Mouse (Mus musculus): ENCODE measurements around the gene Os9. TPM values are rescaled to one million over a fixed set of nuclear protein-coding genes. Genes with fewer than 3 reads are reported as not detected.

Gene Os9
- total RNA-seq, 1 experiment from 2014 or later, result 262 TPM

GRCm38 (mm10) chr10:127123436-127123805, 2.5 kb upstream of the Os9 start:
- peak; percentile 27; the same call in 1 of the 2 replicates for ATAC-seq (replicated peaks; ENCODE audit: insufficient number of reproducible peaks, low FRiP score, low TSS enrichment, poor library complexity, severe bottlenecking)

- ATAC-seq (replicated peaks; ENCODE audit: insufficient number of reproducible peaks, low FRiP score, low TSS enrichment, poor library complexity, severe bottlenecking), result no peak
These were observed 2.0 kb upstream of the Os9 start for GRCm38 (mm10) chr10:127122784-127123435.

DNA sequence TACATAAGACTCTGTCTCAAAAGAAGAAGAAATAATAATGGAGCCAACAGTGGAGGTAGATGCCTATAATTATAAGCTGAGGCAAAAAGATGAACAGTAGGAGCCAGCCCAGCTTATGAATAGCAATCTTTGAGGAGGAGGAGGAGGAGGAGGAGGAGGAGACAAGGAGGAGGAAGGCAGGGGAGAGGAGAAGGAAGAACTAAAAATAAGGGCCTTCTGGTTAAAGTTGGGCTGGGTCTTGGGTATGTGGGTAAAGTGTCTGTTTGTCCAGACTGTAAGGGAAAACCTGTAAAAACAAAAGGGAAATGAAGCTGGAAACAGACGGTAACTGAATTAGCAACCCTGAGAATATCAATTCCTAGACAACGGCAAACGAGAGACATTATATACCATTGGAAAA, 1.1 kb upstream of the Os9 start:
- no peak for ATAC-seq (replicated peaks; ENCODE audit: insufficient number of reproducible peaks, low FRiP score, low TSS enrichment, poor library complexity, severe bottlenecking)

DNA sequence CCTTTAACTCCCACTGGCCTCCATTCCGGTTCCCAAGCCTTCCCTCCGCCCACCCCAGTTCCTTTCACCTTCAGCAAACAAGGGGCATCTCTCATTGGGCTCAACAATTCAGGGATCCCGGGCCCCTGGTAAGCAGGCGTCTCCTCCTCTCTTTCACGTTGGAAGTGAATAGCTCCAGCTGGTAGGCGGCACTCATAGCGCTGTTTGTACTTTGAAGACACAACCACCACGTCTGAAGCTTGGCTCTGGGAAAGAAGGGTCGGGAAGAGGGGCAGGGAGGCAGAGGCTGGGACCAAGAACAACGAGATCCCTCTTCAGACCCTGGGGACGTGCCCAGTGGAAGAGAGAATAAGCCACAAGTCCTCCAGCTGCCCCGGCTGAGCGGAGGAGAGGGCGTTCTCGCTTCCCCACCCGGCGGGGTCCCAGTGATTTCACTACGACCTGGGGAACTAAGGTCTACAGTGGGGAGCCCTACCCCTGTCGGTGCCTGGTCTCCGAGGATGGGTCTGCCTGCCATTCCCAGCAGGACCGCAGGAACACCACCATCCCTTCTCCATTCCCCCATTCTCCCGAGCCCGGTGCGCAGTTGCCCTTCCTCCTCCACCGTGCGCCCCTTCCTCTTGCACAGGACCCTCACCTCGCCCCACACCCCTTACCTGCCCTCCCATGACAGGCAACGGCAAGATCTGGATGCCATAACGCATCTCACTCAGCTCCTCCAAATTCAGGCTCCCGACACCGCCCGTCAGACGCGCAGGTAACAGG, 448 bp downstream of the Os9 start:
- no peak for ATAC-seq (replicated peaks; ENCODE audit: insufficient number of reproducible peaks, low FRiP score, low TSS enrichment, poor library complexity, severe bottlenecking)

DNA sequence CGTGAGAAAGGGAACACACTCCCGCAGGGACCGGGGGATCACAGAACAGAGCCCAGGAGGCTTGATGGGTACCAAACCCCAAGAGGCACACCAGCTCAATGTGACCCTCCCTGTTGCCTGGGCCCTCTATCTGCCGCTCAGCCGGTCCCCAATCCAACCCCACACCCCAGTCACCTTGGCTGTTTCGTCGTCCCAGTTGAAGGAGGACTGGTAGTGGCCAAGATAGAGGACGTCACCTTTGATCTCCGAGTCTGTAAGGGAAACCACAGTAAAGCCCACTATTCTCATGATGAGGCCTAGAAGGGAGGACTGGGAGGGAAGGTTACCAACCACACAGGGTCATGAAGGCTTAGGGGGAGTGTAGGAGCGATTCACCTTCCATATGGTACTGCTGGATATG, 1.7 kb downstream of the Os9 start:
- no peak for ATAC-seq (replicated peaks; ENCODE audit: insufficient number of reproducible peaks, low FRiP score, low TSS enrichment, poor library complexity, severe bottlenecking)

GRCm38 (mm10) chr10:127118470-127118869, 2.5 kb downstream of the Os9 start:
- no peak for ATAC-seq (replicated peaks; ENCODE audit: insufficient number of reproducible peaks, low FRiP score, low TSS enrichment, poor library complexity, severe bottlenecking)

- no peak for ATAC-seq (replicated peaks; ENCODE audit: insufficient number of reproducible peaks, low FRiP score, low TSS enrichment, poor library complexity, severe bottlenecking)
These were observed 5.9 kb downstream of the Os9 start for GRCm38 (mm10) chr10:127115068-127115467.

DNA sequence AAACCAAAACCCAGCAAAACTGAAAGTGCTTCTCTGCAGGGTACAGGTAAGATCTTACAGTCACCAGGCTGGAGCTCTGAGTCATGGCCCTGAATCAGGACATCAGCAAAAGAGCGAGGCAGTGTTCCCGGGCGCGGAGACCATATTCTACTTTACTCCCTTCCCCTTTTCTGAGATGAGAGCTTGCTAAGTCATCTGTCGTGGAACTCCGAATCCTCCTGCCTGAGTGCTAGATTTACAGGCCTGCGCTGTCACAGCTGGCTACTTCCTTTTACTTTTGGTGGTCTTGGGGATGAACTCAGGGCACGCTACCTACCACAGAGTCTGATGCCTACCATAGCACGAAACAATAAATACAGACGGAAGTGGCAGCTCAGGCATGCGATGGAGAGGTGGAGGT, 6.5 kb downstream of the Os9 start:
- ATAC-seq (replicated peaks; ENCODE audit: insufficient number of reproducible peaks, low FRiP score, low TSS enrichment, poor library complexity, severe bottlenecking), result no peak

DNA sequence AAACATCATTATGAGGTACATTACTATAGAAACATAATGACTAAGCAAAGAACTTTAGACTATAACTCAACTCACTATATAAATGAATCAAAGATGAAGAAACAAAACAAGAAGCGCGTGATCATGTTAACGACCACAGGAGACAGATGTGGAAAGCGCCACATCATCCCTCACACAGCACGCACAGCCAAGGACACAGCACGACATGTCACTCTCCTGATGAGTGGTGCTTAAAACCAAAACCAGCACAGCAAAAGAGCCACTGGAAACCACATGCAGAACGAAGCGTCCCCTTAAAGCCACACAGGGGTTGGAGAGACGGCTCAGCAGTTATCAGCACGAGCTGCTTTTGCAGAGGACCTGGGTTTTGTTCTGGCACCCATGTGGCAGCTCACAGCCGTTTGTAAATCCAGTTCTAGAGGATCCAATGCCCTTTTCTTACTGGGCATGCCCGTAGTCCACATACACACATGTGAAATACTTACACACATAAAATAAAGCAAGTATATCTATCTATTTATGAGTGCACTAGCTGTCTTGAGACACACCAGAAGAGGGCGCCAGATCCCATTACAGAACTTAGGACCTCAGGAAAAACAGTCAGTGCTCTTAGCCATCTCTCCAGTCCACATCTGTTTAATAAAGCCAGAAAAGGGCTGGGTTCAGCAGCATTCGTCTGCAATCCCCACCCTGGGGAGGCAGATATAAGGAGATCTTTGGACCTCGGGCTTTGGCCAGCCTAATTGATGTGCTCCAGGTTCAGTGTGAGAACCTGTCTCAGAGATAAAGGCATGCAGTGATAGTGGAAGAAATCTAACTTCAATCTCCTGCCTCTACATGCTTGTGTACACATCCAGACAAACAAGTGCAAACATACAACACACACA, 9.7 kb downstream of the Os9 start:
- ATAC-seq (replicated peaks; ENCODE audit: insufficient number of reproducible peaks, low FRiP score, low TSS enrichment, poor library complexity, severe bottlenecking), result no peak

DNA sequence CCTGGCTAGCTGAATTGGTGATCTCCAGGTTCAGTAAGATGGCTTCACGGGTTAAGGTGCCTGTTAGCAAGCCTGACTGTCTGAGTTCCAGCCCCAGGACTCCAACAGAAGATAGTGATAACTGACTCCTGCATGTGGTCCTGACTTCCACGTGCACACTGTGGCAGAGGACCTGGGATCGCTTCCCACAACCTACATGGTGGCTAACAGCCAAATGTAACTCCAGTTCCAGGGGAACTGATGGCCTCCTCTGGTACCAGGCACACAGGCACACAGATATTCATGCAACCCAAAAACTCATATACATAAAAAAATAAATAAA, 12.7 kb downstream of the Os9 start:
- ATAC-seq (replicated peaks; ENCODE audit: insufficient number of reproducible peaks, low FRiP score, low TSS enrichment, poor library complexity, severe bottlenecking), result no peak

GRCm38 (mm10) chr10:127107563-127108261, 13.2 kb downstream of the Os9 start:
- no peak for ATAC-seq (replicated peaks; ENCODE audit: insufficient number of reproducible peaks, low FRiP score, low TSS enrichment, poor library complexity, severe bottlenecking)

- no peak; the same call in 1 of the 2 replicates for ATAC-seq (replicated peaks; ENCODE audit: insufficient number of reproducible peaks, low FRiP score, low TSS enrichment, poor library complexity, severe bottlenecking)
These were observed 17.3 kb downstream of the Os9 start for GRCm38 (mm10) chr10:127103631-127104030.

- no peak for ATAC-seq (replicated peaks; ENCODE audit: insufficient number of reproducible peaks, low FRiP score, low TSS enrichment, poor library complexity, severe bottlenecking)
These were observed 19.8 kb downstream of the Os9 start for GRCm38 (mm10) chr10:127101151-127101550.

DNA sequence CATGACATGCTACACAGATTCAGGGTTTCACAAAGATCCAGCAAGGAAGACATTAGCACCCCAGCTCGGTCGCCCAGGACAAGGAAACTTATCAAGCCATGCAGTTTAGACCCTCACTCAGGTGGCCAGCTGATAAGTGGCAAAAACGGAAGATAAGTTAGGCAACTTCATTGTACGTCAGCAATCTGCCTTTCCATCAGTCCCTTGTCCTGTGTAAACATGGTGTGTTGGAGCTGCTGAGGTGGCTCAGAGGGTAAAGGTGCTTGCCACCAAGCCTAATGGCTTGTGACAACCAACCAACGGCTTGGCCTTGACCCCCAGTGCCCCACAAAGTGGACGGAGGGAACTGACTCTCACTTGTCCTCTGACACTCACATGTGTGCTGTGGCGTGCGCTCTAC, 20.5 kb downstream of the Os9 start:
- ATAC-seq (replicated peaks; ENCODE audit: insufficient number of reproducible peaks, low FRiP score, low TSS enrichment, poor library complexity, severe bottlenecking), result peak; percentile 4; the same call in 1 of the 2 replicates

GRCm38 (mm10) chr10:127099868-127100267, 21.1 kb downstream of the Os9 start:
- peak; percentile 22 for ATAC-seq (replicated peaks; ENCODE audit: insufficient number of reproducible peaks, low FRiP score, low TSS enrichment, poor library complexity, severe bottlenecking)

DNA sequence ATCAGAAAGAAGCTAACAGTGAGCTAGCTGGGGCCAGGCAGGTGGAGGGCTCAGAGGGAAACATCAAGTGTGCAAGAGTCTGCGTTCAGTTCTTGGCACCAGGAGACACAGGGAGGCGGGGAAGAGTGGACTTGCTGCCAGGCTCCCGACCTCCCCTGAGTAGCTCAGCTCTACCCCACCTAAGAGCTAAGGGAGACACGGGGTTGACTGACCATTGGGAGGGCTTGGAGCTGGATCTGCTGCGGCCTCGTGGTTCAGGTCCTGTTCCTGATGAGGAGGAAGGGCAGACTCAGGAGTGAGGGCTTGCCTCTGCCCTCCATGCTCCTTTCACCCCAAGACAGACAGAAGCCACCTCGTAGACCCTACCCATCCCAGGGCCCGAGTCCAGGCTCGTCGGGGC, 21.7 kb downstream of the Os9 start:
- ATAC-seq (replicated peaks; ENCODE audit: insufficient number of reproducible peaks, low FRiP score, low TSS enrichment, poor library complexity, severe bottlenecking), result no peak

GRCm38 (mm10) chr10:127098514-127098913, 22.4 kb downstream of the Os9 start:
- no peak for ATAC-seq (replicated peaks; ENCODE audit: insufficient number of reproducible peaks, low FRiP score, low TSS enrichment, poor library complexity, severe bottlenecking)

DNA sequence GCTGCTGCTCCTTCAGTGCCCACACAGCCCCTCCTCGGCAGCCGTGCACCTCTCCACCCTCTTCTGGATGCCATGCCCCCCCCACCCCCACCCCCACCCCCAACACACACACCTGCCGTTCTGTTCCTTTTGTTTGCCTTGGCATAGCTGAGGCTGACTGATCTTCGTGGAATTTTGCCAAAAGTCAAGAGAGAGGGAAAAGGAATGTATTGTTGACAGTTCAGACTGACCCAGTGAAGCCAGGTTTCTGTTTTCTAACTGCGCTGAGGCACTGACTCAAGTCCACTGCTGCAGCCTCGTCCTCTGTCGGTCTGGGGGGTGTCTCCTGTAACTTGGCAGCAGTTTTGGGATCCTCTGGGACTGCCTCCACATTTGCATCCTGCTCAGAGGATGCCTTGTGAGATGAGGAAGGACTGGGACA, 26.5 kb downstream of the Os9 start:
- ATAC-seq (replicated peaks; ENCODE audit: insufficient number of reproducible peaks, low FRiP score, low TSS enrichment, poor library complexity, severe bottlenecking), result no peak

DNA sequence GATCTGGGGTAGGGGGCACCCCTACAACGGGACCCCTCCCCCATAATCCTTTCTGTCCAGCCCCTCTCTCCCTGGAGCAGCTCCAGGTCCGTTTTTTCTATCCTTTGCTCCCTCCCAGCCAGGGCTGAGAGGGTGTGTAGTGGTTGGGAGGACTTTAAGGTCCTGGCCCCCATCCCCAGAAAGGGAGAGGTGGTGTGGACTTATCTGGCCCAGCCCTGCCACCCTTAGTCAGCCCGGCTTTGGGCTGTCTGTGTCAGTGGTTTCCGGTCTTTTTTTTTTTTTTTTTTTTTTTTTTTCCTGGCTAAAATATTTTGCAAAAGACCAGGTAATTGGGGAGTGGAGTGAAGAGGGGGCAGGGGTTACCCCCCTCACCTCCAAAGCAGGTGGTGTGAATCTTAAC, 28.2 kb downstream of the Os9 start:
- ATAC-seq (replicated peaks; ENCODE audit: insufficient number of reproducible peaks, low FRiP score, low TSS enrichment, poor library complexity, severe bottlenecking), result no peak
